Comparison of ENCODE assay signal across 21 mouse cellular contexts in genomic region chr6:107415766-107416165, GRCm38 (mm10).
A peak's percentile ranks its signal among the peaks of the same experiment; 100 is the strongest.
DNase-seq lines count a peak whose midpoint lies in the region; ATAC-seq and TF ChIP-seq lines count a peak whose summit lies in the region.
"Had no signal": no experiment of that assay in that cellular context is flagged by ENCODE, and none has a peak within 500 bp of the region (broad histone marks: within the 10 kb centered on the region; RNA-seq: fewer than 3 reads in every experiment).

No protein-coding gene starts in this region.

- no peaks in the 10 kb centered on the region for H3K27me3 ChIP-seq in hindbrain, embryonic 11.5 days (ENCODE audit: control insufficient read depth, insufficient read depth, low read length)
- no peaks in the 10 kb centered on the region for H3K27me3 ChIP-seq in hindbrain, embryonic 13.5 days
- H3K27me3 ChIP-seq in MEL (ENCODE audit: control insufficient read depth in 1 of 2, insufficient read depth in 2 of 2, low read length in 2 of 2): no peaks in the 10 kb centered on the region
- H3K27me3 ChIP-seq in embryonic facial prominence, embryonic 14.5 days (replicated peaks; ENCODE audit: control insufficient read depth, insufficient read depth, low read length): no peaks in the 10 kb centered on the region
- H3K27me3 ChIP-seq in heart, adult 2 months (ENCODE audit: control insufficient read depth, insufficient read depth, low read length): no peaks in the 10 kb centered on the region
- H3K27me3 ChIP-seq: forebrain, embryonic 15.5 days; hindbrain, embryonic 15.5 days; midbrain, embryonic 13.5 days; Patski had no signal

- no peaks in the 10 kb centered on the region for H3K79me2 ChIP-seq in MEL (ENCODE audit: control insufficient read depth, insufficient read depth, low read length, poor library complexity)
- no peaks in the 10 kb centered on the region for H3K79me2 ChIP-seq in heart, adult 2 months (replicated peaks; ENCODE audit: control insufficient read depth, insufficient read depth, low read length)

- ATAC-seq in hindbrain, embryonic 11.5 days (ENCODE audit: low FRiP score): no peak
- no peak for ATAC-seq in hindbrain, embryonic 13.5 days (ENCODE audit: low FRiP score)
- no peak for ATAC-seq in embryonic facial prominence, embryonic 14.5 days (ENCODE audit: low read depth)
- ATAC-seq: CD4-positive, CD25-positive, alpha-beta regulatory T cell, adult 4 months; forebrain, embryonic 15.5 days; midbrain, embryonic 13.5 days; Patski had no signal

- TF ChIP-seq RAD21 in MEL (IDR thresholded peaks at IDR 0.05; ENCODE audit: low read depth, low read length): no peak

- no peak overlapping the region for H3K9ac ChIP-seq in hindbrain, embryonic 11.5 days (ENCODE audit: low read depth, low read length)
- no peak overlapping the region for H3K9ac ChIP-seq in hindbrain, embryonic 13.5 days
- no peak overlapping the region for H3K9ac ChIP-seq in MEL (ENCODE audit: control insufficient read depth, low read depth, low read length, poor library complexity, severe bottlenecking)
- H3K9ac ChIP-seq in embryonic facial prominence, embryonic 14.5 days (ENCODE audit: low read depth, low read length): no peak overlapping the region
- no peak overlapping the region for H3K9ac ChIP-seq in heart, adult 2 months (ENCODE audit: low read depth, low read length)
- H3K9ac ChIP-seq: forebrain, embryonic 15.5 days; hindbrain, embryonic 15.5 days; liver, embryonic 14.5 days; midbrain, embryonic 13.5 days had no signal

- no peak overlapping the region for H3K4me2 ChIP-seq in hindbrain, embryonic 11.5 days (replicated peaks; ENCODE audit: low read depth, low read length)
- no peak overlapping the region for H3K4me2 ChIP-seq in hindbrain, embryonic 13.5 days
- H3K4me2 ChIP-seq in embryonic facial prominence, embryonic 14.5 days (ENCODE audit: low read depth, low read length): no peak overlapping the region
- H3K4me2 ChIP-seq: forebrain, embryonic 15.5 days; hindbrain, embryonic 15.5 days; midbrain, embryonic 13.5 days had no signal

- 78% methylated on average over 4 of the region's 4 CpGs for WGBS in hindbrain, embryonic 11.5 days
- 78% methylated on average over 4 of the region's 4 CpGs for WGBS in hindbrain, embryonic 13.5 days
- 70% methylated on average over 4 of the region's 4 CpGs for WGBS in embryonic facial prominence, embryonic 14.5 days
- WGBS in heart, adult 2 months: 74% methylated on average over 4 of the region's 4 CpGs

- H3K27ac ChIP-seq in hindbrain, embryonic 11.5 days (ENCODE audit: low read depth, low read length): no peak overlapping the region
- no peak overlapping the region for H3K27ac ChIP-seq in hindbrain, embryonic 13.5 days
- no peak overlapping the region for H3K27ac ChIP-seq in MEL (ENCODE audit: control insufficient read depth, low read depth, low read length)
- H3K27ac ChIP-seq in embryonic facial prominence, embryonic 14.5 days (replicated peaks; ENCODE audit: low read depth, low read length): no peak overlapping the region
- no peak overlapping the region for H3K27ac ChIP-seq in left cerebral cortex, adult 2 months
- H3K27ac ChIP-seq in heart, adult 2 months: no peak overlapping the region
- H3K27ac ChIP-seq: forebrain, embryonic 15.5 days; hindbrain, embryonic 15.5 days; liver, embryonic 14.5 days; midbrain, embryonic 13.5 days had no signal

- no peaks in the 10 kb centered on the region for H3K36me3 ChIP-seq in hindbrain, embryonic 11.5 days (ENCODE audit: control insufficient read depth, insufficient read depth, low read length)
- no peaks in the 10 kb centered on the region for H3K36me3 ChIP-seq in hindbrain, embryonic 13.5 days
- H3K36me3 ChIP-seq in MEL (ENCODE audit: control insufficient read depth in 1 of 2, insufficient read depth in 2 of 2, low read length in 2 of 2): no peaks in the 10 kb centered on the region
- no peaks in the 10 kb centered on the region for H3K36me3 ChIP-seq in embryonic facial prominence, embryonic 14.5 days (ENCODE audit: control insufficient read depth, insufficient read depth, low read length)
- no peaks in the 10 kb centered on the region for H3K36me3 ChIP-seq in heart, adult 2 months (ENCODE audit: control insufficient read depth, insufficient read depth, low read length)
- H3K36me3 ChIP-seq: forebrain, embryonic 15.5 days; hindbrain, embryonic 15.5 days; midbrain, embryonic 13.5 days had no signal

- intact Hi-C loops in left cerebral cortex, adult 2 months (cut with DNase I): no loop called here
- intact Hi-C loops in heart, adult 2 months (cut with DNase I): no loop called here

- no peaks in the 10 kb centered on the region for H3K4me1 ChIP-seq in hindbrain, embryonic 11.5 days (replicated peaks; ENCODE audit: control insufficient read depth, insufficient read depth, low read length)
- H3K4me1 ChIP-seq in hindbrain, embryonic 13.5 days (replicated peaks): no peaks in the 10 kb centered on the region
- no peaks in the 10 kb centered on the region for H3K4me1 ChIP-seq in MEL (ENCODE audit: control insufficient read depth in 1 of 2, insufficient read depth in 2 of 2, low read length in 2 of 2)
- H3K4me1 ChIP-seq in embryonic facial prominence, embryonic 14.5 days (ENCODE audit: control insufficient read depth, insufficient read depth, low read length): no peaks in the 10 kb centered on the region
- H3K4me1 ChIP-seq in heart, adult 2 months (ENCODE audit: control insufficient read depth, insufficient read depth, low read length): no peaks in the 10 kb centered on the region
- H3K4me1 ChIP-seq: forebrain, embryonic 15.5 days; hindbrain, embryonic 15.5 days had no signal

- no peak for TF ChIP-seq CTCF in MEL (IDR thresholded peaks at IDR 0.05 in 2 of 3, conservative IDR thresholded peaks at IDR 0.05 in 1 of 3; ENCODE audit: control insufficient read depth in 1 of 3, insufficient read depth in 1 of 3, low read depth in 2 of 3, low read length in 3 of 3, poor library complexity in 1 of 3, severe bottlenecking in 1 of 3)
- no peak for TF ChIP-seq CTCF in left cerebral cortex, adult 2 months (IDR thresholded peaks at IDR 0.05)
- no peak for TF ChIP-seq CTCF in heart, adult 2 months (IDR thresholded peaks at IDR 0.05)

- no peak for TF ChIP-seq POLR2A in MEL (IDR thresholded peaks at IDR 0.05; ENCODE audit: control insufficient read depth in 1 of 2, insufficient read depth in 1 of 2, low read depth in 1 of 2, low read length in 2 of 2, poor library complexity in 1 of 2)
- no peak for TF ChIP-seq POLR2A in heart, adult 2 months (IDR thresholded peaks at IDR 0.05; ENCODE audit: insufficient read depth, low read depth, low read length)

- peak; percentile 47 for DNase-seq in hindbrain, embryonic 11.5 days (ENCODE audit: low spot score)
- peak; percentile 1 for DNase-seq in 416B (ENCODE audit: low read depth)
- DNase-seq in MEL (ENCODE audit: low read depth, low spot score): peak; percentile 24
- peak; percentile 79 for DNase-seq in embryonic facial prominence, embryonic 14.5 days (ENCODE audit: low spot score)
- DNase-seq in left cerebral cortex, adult 2 months (ENCODE audit: extremely low spot score in 1 of 2, low spot score in 2 of 2): no peak
- DNase-seq in heart, adult 2 months: no peak
- DNase-seq in kidney, adult 18-20 months: no peak
- DNase-seq: adrenal gland, adult 2 months; cerebellum, postnatal 25 days; gastrocnemius, postnatal 10 days; heart, postnatal 10 days; kidney, adult 8-10 months; kidney, postnatal 4 days; layer of hippocampus, postnatal 36 days had no signal

- H3K4me3 ChIP-seq in hindbrain, embryonic 11.5 days (ENCODE audit: low read depth, low read length): no peak overlapping the region
- H3K4me3 ChIP-seq in hindbrain, embryonic 13.5 days: no peak overlapping the region
- no peak overlapping the region for H3K4me3 ChIP-seq in MEL (ENCODE audit: control insufficient read depth in 1 of 2, insufficient read depth in 1 of 2, low read depth in 2 of 2, low read length in 2 of 2)
- H3K4me3 ChIP-seq in embryonic facial prominence, embryonic 14.5 days (ENCODE audit: low read depth, low read length): no peak overlapping the region
- H3K4me3 ChIP-seq in left cerebral cortex, adult 2 months: no peak overlapping the region
- no peak overlapping the region for H3K4me3 ChIP-seq in heart, adult 2 months
- H3K4me3 ChIP-seq: forebrain, embryonic 15.5 days; hindbrain, embryonic 15.5 days; midbrain, embryonic 13.5 days had no signal

- H3K9me3 ChIP-seq in hindbrain, embryonic 11.5 days (ENCODE audit: control insufficient read depth, low read length): no peaks in the 10 kb centered on the region
- H3K9me3 ChIP-seq in hindbrain, embryonic 13.5 days: no peaks in the 10 kb centered on the region
- no peaks in the 10 kb centered on the region for H3K9me3 ChIP-seq in MEL (replicated peaks; ENCODE audit: insufficient read depth, low read length)
- H3K9me3 ChIP-seq in embryonic facial prominence, embryonic 14.5 days (ENCODE audit: control insufficient read depth, low read length): no peaks in the 10 kb centered on the region
- H3K9me3 ChIP-seq: forebrain, embryonic 15.5 days; hindbrain, embryonic 15.5 days; midbrain, embryonic 13.5 days had no signal

- TF ChIP-seq EP300 in MEL (IDR thresholded peaks at IDR 0.05; ENCODE audit: low read depth in 1 of 2, low read length in 2 of 2): no peak
- TF ChIP-seq EP300 in heart, adult 2 months (IDR thresholded peaks at IDR 0.05; ENCODE audit: insufficient read depth, low read depth, low read length): no peak

TF ChIP-seq in MEL, 35 proteins besides CTCF, POLR2A, EP300 and RAD21:
- no peak for TF ChIP-seq ZMIZ1 (IDR thresholded peaks at IDR 0.05; ENCODE audit: low read depth, low read length)
- no peak for TF ChIP-seq POLR2AphosphoS5 (IDR thresholded peaks at IDR 0.05; ENCODE audit: borderline replicate concordance, low read depth, low read length)
- TF ChIP-seq POLR2AphosphoS2 (IDR thresholded peaks at IDR 0.05; ENCODE audit: low read length): no peak
- TF ChIP-seq CHD2 (IDR thresholded peaks at IDR 0.05; ENCODE audit: low read length): no peak
- TF ChIP-seq HCFC1 (IDR thresholded peaks at IDR 0.05; ENCODE audit: low read depth, low read length): no peak
- TF ChIP-seq ETS1 (IDR thresholded peaks at IDR 0.05; ENCODE audit: low read depth, low read length): no peak
- no peak for TF ChIP-seq ZNF384 (IDR thresholded peaks at IDR 0.05; ENCODE audit: low read depth, low read length)
- TF ChIP-seq NELFE (IDR thresholded peaks at IDR 0.05; ENCODE audit: low read depth, low read length): no peak
- TF ChIP-seq MXI1 (IDR thresholded peaks at IDR 0.05; ENCODE audit: low read depth, low read length): no peak
- no peak for TF ChIP-seq MAFK (IDR thresholded peaks at IDR 0.05; ENCODE audit: borderline replicate concordance, low read depth, low read length)
- TF ChIP-seq SIN3A (IDR thresholded peaks at IDR 0.05; ENCODE audit: low read length): no peak
- TF ChIP-seq USF2 (IDR thresholded peaks at IDR 0.05; ENCODE audit: borderline replicate concordance in 1 of 2, insufficient read depth in 1 of 2, low read depth in 1 of 2, low read length in 2 of 2): no peak
- TF ChIP-seq KAT2A (conservative IDR thresholded peaks at IDR 0.05; ENCODE audit: low read depth, low read length): no peak

Comparison
In these comparisons a context has a peak if more than half of its experiments do, and no peak if none do; other contexts are left out.
1. DNase-seq: peak in hindbrain, embryonic 11.5 days (single experiment), 416B (single experiment), MEL (single experiment) and embryonic facial prominence, embryonic 14.5 days (single experiment); none in left cerebral cortex, adult 2 months (0 of 2), heart, adult 2 months (0 of 2) and kidney, adult 18-20 months (single experiment).